Mouse (Mus musculus) megakaryocyte, embryonic 14.5 days (primary cell): ENCODE data around the gene Hexa. TPM values are rescaled to one million over a fixed set of nuclear protein-coding genes. Genes with fewer than 3 reads are reported as not detected.

Source experiments
- H3K27me3 ChIP-seq: replicated peaks from 2 replicates; pipeline ENCODE3; 2012; ENCODE audit warnings: inconsistent platforms
- H3K36me3 ChIP-seq: replicated peaks from 2 replicates; pipeline ENCODE3; 2012; ENCODE audit warnings: low read length, inconsistent platforms, mixed read lengths
- H3K4me1 ChIP-seq: 2 replicates; pipeline ENCODE4 v1.6.1; 2012; ENCODE audit warnings: inconsistent platforms
- H3K4me3 ChIP-seq: replicated peaks from 2 replicates; pipeline ENCODE3; 2012; ENCODE audit warnings: moderate library complexity, mild to moderate bottlenecking, inconsistent platforms
- H3K9me3 ChIP-seq: 2 replicates; pipeline ENCODE4 v1.6.1; 2012; ENCODE audit warnings: inconsistent platforms
- FLI1 ChIP-seq: IDR thresholded peaks from 2 replicates; pipeline ENCODE4 v1.6.1; 2012; ENCODE audit warnings: low read length, inconsistent platforms, mixed read lengths
- GATA1 ChIP-seq: IDR thresholded peaks from 3 replicates; pipeline ENCODE4 v1.6.1; 2012; ENCODE audit warnings: mixed read lengths, low read length, inconsistent platforms, borderline replicate concordance
- polyA plus RNA-seq: library from polyadenylated mRNA; stranded (reverse); fragments of >175 nt; gene quantifications from 2 replicates; pipeline ENCODE4 v1.2.3, GENCODE M21; 2012; ENCODE audit warnings: low replicate concordance; ENCODE audit not compliant: insufficient read depth

Hexa gene
- polyA plus RNA-seq, 1 experiment, result 176 TPM

DNA sequence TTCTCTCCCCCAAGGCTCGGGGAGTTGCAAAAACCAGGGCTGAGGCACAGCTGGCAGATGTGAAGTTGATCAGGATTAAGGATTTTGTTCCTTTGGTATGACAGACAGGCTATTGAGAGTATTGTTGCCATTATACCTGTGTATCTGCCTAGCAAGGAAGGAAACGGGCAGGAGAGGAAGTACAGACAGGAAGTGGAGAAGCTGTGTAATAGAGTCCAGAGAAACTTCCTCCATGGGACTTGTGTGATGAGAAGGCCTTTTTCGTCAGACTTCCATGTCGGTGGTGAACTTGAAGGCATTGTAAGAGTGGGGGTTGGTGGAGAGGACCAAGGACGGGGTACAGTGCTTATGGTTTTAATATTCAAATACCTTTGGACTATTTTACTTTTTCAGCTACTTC, 11.7 kb downstream of the Hexa start:
- Histone ChIP-seq H3K4me3 (peak overlapping the region; percentile 8), H3K4me1 (peaks cover 95% of the 10 kb centered on the region), H3K27me3 (no peaks in the 10 kb centered on the region), H3K36me3 (peaks cover 97% of the 10 kb centered on the region), H3K9me3 (no peaks in the 10 kb centered on the region)
- TF ChIP-seq FLI1 (no peak), GATA1 (no peak)

- TF ChIP-seq GATA1, result no peak
- TF ChIP-seq FLI1, result no peak
- Histone ChIP-seq H3K36me3 (peaks cover 97% of the 10 kb centered on the region), H3K27me3 (no peaks in the 10 kb centered on the region), H3K4me1 (peaks cover 89% of the 10 kb centered on the region), H3K9me3 (no peaks in the 10 kb centered on the region), H3K4me3 (peak overlapping the region; percentile 71)
Measured at GRCm38 (mm10) chr9:59551620-59552031, 12.3 kb downstream of the Hexa start.

- H3K4me1 ChIP-seq, result peaks cover 80% of the 10 kb centered on the region
- no peaks in the 10 kb centered on the region for H3K27me3 ChIP-seq
- no peak for TF ChIP-seq FLI1
- no peak for TF ChIP-seq GATA1
- peaks cover 97% of the 10 kb centered on the region for H3K36me3 ChIP-seq
- H3K9me3 ChIP-seq, result no peaks in the 10 kb centered on the region
- H3K4me3 ChIP-seq, result no peak overlapping the region
Measured at GRCm38 (mm10) chr9:59552610-59553009, 13.3 kb downstream of the Hexa start.

DNA sequence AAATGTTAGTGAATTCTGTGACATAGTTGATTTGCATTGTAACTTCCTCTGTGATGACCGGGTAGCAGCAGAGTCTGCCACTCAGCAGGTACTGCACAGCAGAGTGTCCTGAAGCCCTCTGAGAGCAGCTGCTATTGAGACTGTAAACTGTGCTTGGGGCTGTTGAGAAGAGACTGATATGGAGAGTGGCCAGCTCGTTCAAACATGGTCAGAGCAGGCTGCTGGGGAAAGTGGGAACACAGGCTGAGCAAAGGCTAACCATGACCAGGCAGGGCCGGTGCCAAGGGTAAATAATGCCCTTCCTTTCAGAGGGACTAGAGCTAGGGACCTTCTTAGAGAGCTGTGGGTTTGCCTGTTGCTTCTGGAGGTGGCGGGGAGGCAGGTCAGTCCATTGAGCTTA, 14.4 kb downstream of the Hexa start:
- no peak overlapping the region for H3K4me3 ChIP-seq
- H3K36me3 ChIP-seq, result peaks cover 97% of the 10 kb centered on the region
- no peaks in the 10 kb centered on the region for H3K27me3 ChIP-seq
- peaks cover 69% of the 10 kb centered on the region for H3K4me1 ChIP-seq
- TF ChIP-seq FLI1 (no peak), GATA1 (no peak)
- no peaks in the 10 kb centered on the region for H3K9me3 ChIP-seq

DNA sequence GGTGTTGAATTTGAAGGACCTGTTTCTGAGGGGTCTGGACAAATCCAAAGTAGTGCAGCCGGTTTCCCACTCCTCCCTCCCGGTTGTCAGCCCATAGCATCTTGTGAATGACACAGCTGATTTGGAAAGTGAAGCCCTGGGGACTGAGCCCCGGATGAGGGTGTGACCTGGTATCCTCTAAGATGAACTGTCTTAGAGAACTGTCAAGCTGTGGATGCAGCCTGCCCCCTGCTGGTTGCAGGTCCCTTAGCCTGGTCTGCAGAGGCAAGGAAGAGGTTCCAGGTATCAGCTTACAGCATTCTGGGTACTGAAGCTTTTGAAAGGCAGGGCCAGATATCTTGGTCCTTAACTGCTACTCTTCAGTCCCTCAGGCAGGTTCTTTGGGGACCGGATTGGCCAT, 26.3 kb downstream of the Hexa start:
- TF ChIP-seq FLI1 (no peak), GATA1 (no peak)
- H3K27me3 ChIP-seq, result peaks cover 8% of the 10 kb centered on the region
- H3K9me3 ChIP-seq, result no peaks in the 10 kb centered on the region
- no peak overlapping the region for H3K4me3 ChIP-seq
- H3K4me1 ChIP-seq, result peaks cover 42% of the 10 kb centered on the region
- peaks cover 56% of the 10 kb centered on the region for H3K36me3 ChIP-seq

DNA sequence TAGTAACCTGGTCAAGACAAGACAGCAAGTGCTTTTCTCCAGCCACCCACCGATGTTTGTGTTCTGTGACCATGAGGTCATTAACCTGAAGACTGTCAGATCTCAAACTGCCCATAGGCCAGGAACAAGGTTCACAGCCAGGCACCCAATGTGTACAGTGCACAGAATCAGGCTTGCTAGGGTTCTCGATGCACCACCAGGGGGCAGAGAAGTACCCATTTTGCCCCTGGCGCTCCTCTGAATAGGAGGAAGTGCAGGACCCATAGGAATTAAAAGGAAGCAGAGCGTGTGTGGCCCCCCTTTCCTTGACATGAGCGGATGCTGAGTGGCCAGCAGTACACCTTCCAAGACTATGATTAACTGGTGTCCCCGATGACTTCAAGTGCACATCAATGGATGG, 27.8 kb downstream of the Hexa start:
- Histone ChIP-seq H3K9me3 (no peaks in the 10 kb centered on the region), H3K4me1 (peaks cover 39% of the 10 kb centered on the region), H3K4me3 (peak overlapping the region; percentile 36), H3K36me3 (peaks cover 40% of the 10 kb centered on the region), H3K27me3 (peaks cover 10% of the 10 kb centered on the region)
- TF ChIP-seq GATA1, result no peak
- TF ChIP-seq FLI1, result no peak

- H3K4me1 ChIP-seq, result peaks cover 16% of the 10 kb centered on the region
- no peak overlapping the region for H3K4me3 ChIP-seq
- H3K27me3 ChIP-seq, result peaks cover 22% of the 10 kb centered on the region
- H3K9me3 ChIP-seq, result no peaks in the 10 kb centered on the region
- H3K36me3 ChIP-seq, result no peaks in the 10 kb centered on the region
- TF ChIP-seq FLI1, result no peak
Measured at GRCm38 (mm10) chr9:59571852-59572251, 32.5 kb downstream of the Hexa start.

DNA sequence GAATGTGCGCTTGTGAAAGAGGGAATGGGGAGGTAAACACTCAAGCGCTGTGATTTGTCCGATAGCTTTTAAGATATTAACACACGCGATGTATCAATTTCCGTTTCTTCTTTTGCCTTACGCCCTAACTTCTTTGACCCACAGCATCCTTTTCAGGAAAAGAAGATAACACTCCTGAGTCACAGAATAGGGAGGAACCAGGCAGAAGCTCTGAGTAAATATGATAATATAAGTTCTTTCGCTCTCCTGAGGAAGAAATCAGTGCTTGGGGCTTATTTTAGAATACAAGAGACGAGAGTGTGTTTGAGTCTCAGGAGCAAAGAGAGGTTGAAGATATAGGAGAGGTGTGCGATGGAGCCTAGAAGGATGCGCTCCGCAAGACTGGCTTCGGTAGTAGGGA, 38.1 kb downstream of the Hexa start:
- Histone ChIP-seq H3K4me3 (peak overlapping the region; percentile 88), H3K4me1 (peaks cover 17% of the 10 kb centered on the region), H3K27me3 (peaks cover 64% of the 10 kb centered on the region), H3K36me3 (no peaks in the 10 kb centered on the region), H3K9me3 (no peaks in the 10 kb centered on the region)
- TF ChIP-seq GATA1, result no peak

- Histone ChIP-seq H3K27me3 (peaks cover 68% of the 10 kb centered on the region), H3K4me1 (peaks cover 17% of the 10 kb centered on the region)
- TF ChIP-seq GATA1, result no peak
- TF ChIP-seq FLI1, result no peak
Measured at GRCm38 (mm10) chr9:59577844-59578504, 38.6 kb downstream of the Hexa start, which contains the start of gene Celf6. Gene Celf6 (plus strand): TSS chr9:59577917.

DNA sequence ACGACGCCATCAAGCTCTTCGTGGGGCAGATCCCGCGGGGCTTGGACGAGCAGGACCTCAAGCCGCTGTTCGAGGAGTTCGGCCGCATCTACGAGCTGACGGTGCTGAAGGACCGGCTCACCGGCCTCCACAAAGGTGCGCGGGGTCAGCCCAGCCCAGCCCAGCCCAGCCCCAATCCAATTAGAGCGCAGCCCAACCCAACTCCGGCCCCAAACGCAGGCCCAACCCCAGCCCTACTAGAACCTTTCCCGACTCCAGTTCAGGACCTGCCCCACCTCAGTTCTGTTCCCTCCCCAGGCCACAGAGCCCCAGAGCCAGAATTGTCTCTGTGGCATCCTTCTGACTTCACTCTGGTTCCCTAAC, 39.1 kb downstream of the Hexa start:
- no peaks in the 10 kb centered on the region for H3K9me3 ChIP-seq
- H3K36me3 ChIP-seq, result no peaks in the 10 kb centered on the region
- H3K4me3 ChIP-seq, result peak overlapping the region; percentile 88
- peaks cover 17% of the 10 kb centered on the region for H3K4me1 ChIP-seq
- TF ChIP-seq FLI1 (no peak), GATA1 (no peak)
- H3K27me3 ChIP-seq, result peaks cover 70% of the 10 kb centered on the region

More at GRCm38 (mm10) chr9:59577844-59578504, 38.6 kb downstream of the Hexa start, which contains the start of gene Celf6:
- Histone ChIP-seq H3K9me3 (no peaks in the 10 kb centered on the region), H3K36me3 (no peaks in the 10 kb centered on the region), H3K4me3 (peak within 1 kb of the TSS; percentile 88)
